Mouse (Mus musculus) kidney, adult 2 months (tissue): ENCODE measurements at regions not wholly inside any gene's neighbourhood (a gene's known extent, or its start where the extent isn't known, plus 50 kb on each side); places are given as distances from the start of the nearest gene placed in this dataset.

ENCODE experiments used
- CTCF ChIP-seq: fragments of 200-500 bp; conservative IDR thresholded peaks from 2 replicates; pipeline ENCODE4 v1.5.1; 2011; ENCODE audit warnings: low read depth, mild to moderate bottlenecking, control low read depth, low read length, moderate library complexity, mixed read lengths; ENCODE audit not compliant: insufficient read depth, insufficient read length
- POLR2A ChIP-seq: fragments of 200-500 bp; IDR thresholded peaks from one replicate; pipeline ENCODE4 v1.6.1; 2011; ENCODE audit warnings: low read depth, low read length, control low read depth

- no peak for TF ChIP-seq POLR2A
- TF ChIP-seq CTCF = no peak
Measured at GRCm38 (mm10) chr15:7669631-7670030, 141.0 kb upstream of the Gdnf start.
